Mouse (Mus musculus) stomach, postnatal 0 days (tissue): ENCODE measurements at regions not wholly inside any gene's neighbourhood (a gene's known extent, or its start where the extent isn't known, plus 50 kb on each side); places are given as distances from the start of the nearest gene placed in this dataset.

Source experiments
- ATAC-seq: fragments of 200-750 bp; cut with Nextera tagmentation; 2 replicates; pipeline ENCODE4 v1.8.0; 2017; ENCODE audit not compliant: low FRiP score, low TSS enrichment
- DNase-seq: peaks from one replicate; pipeline ENCODE4 v3.0.0-alpha.2; 2016; ENCODE audit warnings: low spot score
- H3K27ac ChIP-seq: fragments of 300-500 bp; sonication (generic); replicated peaks from 2 replicates; pipeline ENCODE4 v1.5.1; 2014; ENCODE audit warnings: mild to moderate bottlenecking, control low read depth
- H3K27me3 ChIP-seq: fragments of 300-500 bp; sonication (generic); 2 replicates; pipeline ENCODE4 v1.6.1; 2014; ENCODE audit warnings: low read length; ENCODE audit not compliant: control insufficient read depth, insufficient read depth
- H3K36me3 ChIP-seq: fragments of 300-500 bp; sonication (generic); 2 replicates; pipeline ENCODE4 v1.6.1; 2014; ENCODE audit warnings: low read length, mixed read lengths; ENCODE audit not compliant: control insufficient read depth, insufficient read depth
- H3K4me1 ChIP-seq: fragments of 300-500 bp; sonication (generic); replicated peaks from 2 replicates; pipeline ENCODE4 v1.6.1; 2014; ENCODE audit warnings: antibody characterized with exemption; ENCODE audit not compliant: control insufficient read depth, insufficient read depth
- H3K4me2 ChIP-seq: fragments of 300-500 bp; sonication (generic); replicated peaks from 2 replicates; pipeline ENCODE4 v1.6.1; 2014; ENCODE audit warnings: low read depth, mild to moderate bottlenecking, control low read depth, moderate library complexity
- H3K4me3 ChIP-seq: fragments of 300-500 bp; sonication (generic); 2 replicates; pipeline ENCODE4 v1.5.1; 2014; ENCODE audit warnings: low read depth, low read length, control low read depth
- H3K9ac ChIP-seq: fragments of 300-500 bp; sonication (generic); 2 replicates; pipeline ENCODE4 v1.6.1; 2014; ENCODE audit warnings: mild to moderate bottlenecking, low read length, control low read depth, mixed read lengths
- H3K9me3 ChIP-seq: fragments of 300-500 bp; sonication (generic); 2 replicates; pipeline ENCODE4 v1.6.1; 2016; ENCODE audit warnings: low read length; ENCODE audit not compliant: control insufficient read depth
- CTCF ChIP-seq: IDR thresholded peaks from 2 replicates; pipeline ENCODE4 v1.5.1; 2016; ENCODE audit warnings: antibody characterized with exemption, low read depth, mild to moderate bottlenecking, moderate library complexity
- EP300 ChIP-seq: optimal IDR thresholded peaks from 2 replicates; pipeline ENCODE3; 2016; ENCODE audit warnings: antibody characterized with exemption
- WGBS: fragments of 180-500 bp; shearing (Covaris S2); extraction: QIAGEN DNeasy Blood & Tissue Kit; methylation state at CpG from one replicate; pipeline ENCODE4 v1.1.7; 2014; 5-methylcytosine and 5-hydroxymethylcytosine counted together

- H3K4me3 ChIP-seq, result no peak overlapping the region
- H3K4me2 ChIP-seq, result no peak overlapping the region
- no peaks in the 10 kb centered on the region for H3K36me3 ChIP-seq
- TF ChIP-seq EP300 (no peak), CTCF (no peak)
- no peak overlapping the region for H3K9ac ChIP-seq
- no peaks in the 10 kb centered on the region for H3K27me3 ChIP-seq
- no peaks in the 10 kb centered on the region for H3K4me1 ChIP-seq
- H3K27ac ChIP-seq, result no peak overlapping the region
- ATAC-seq (no peak), DNase-seq (no peak)
- 89% methylated on average over 5 of the region's 5 CpGs for WGBS
- no peaks in the 10 kb centered on the region for H3K9me3 ChIP-seq
These were observed 149.5 kb downstream of the Irx5 start for GRCm38 (mm10) chr8:92506906-92507305.

GRCm38 (mm10) chr8:92515385-92515784 lies 158.0 kb downstream of the Irx5 start:
- no peak for DNase-seq
- TF ChIP-seq CTCF, result no peak
- TF ChIP-seq EP300, result no peak

GRCm38 (mm10) chr8:92518031-92518430 lies 156.1 kb upstream of the Irx6 start:
- 87% methylated on average over 8 of the region's 8 CpGs for WGBS

More at GRCm38 (mm10) chr8:92515385-92515784, 158.0 kb downstream of the Irx5 start:
- H3K4me2 ChIP-seq, result no peak overlapping the region
- H3K9me3 ChIP-seq, result no peaks in the 10 kb centered on the region
- no peaks in the 10 kb centered on the region for H3K4me1 ChIP-seq
- H3K9ac ChIP-seq, result no peak overlapping the region
- H3K4me3 ChIP-seq, result no peak overlapping the region
- H3K36me3 ChIP-seq, result no peaks in the 10 kb centered on the region
- WGBS, result 68% methylated on average over 2 of the region's 2 CpGs
- H3K27ac ChIP-seq, result no peak overlapping the region
- ATAC-seq, result no peak
- no peaks in the 10 kb centered on the region for H3K27me3 ChIP-seq

GRCm38 (mm10) chr8:92518486-92518885 lies 155.6 kb upstream of the Irx6 start:
- no peak overlapping the region for H3K4me3 ChIP-seq
- H3K9me3 ChIP-seq, result no peaks in the 10 kb centered on the region
- H3K4me2 ChIP-seq, result no peak overlapping the region
- 77% methylated on average over 3 of the region's 3 CpGs for WGBS
- no peaks in the 10 kb centered on the region for H3K4me1 ChIP-seq
- no peak overlapping the region for H3K9ac ChIP-seq
- no peaks in the 10 kb centered on the region for H3K36me3 ChIP-seq
- no peak for ATAC-seq
- H3K27me3 ChIP-seq, result no peaks in the 10 kb centered on the region
- no peak for DNase-seq
- TF ChIP-seq EP300, result no peak
- no peak for TF ChIP-seq CTCF
- no peak overlapping the region for H3K27ac ChIP-seq

More at GRCm38 (mm10) chr8:92518031-92518430, 156.1 kb upstream of the Irx6 start:
- TF ChIP-seq EP300 (no peak), CTCF (no peak)
- no peak for ATAC-seq
- H3K9ac ChIP-seq, result no peak overlapping the region
- H3K4me1 ChIP-seq, result no peaks in the 10 kb centered on the region
- no peaks in the 10 kb centered on the region for H3K9me3 ChIP-seq
- no peaks in the 10 kb centered on the region for H3K27me3 ChIP-seq
- no peak overlapping the region for H3K27ac ChIP-seq
- no peak for DNase-seq
- H3K4me2 ChIP-seq, result no peak overlapping the region
- H3K4me3 ChIP-seq, result no peak overlapping the region
- no peaks in the 10 kb centered on the region for H3K36me3 ChIP-seq

- no peak overlapping the region for H3K4me2 ChIP-seq
- H3K9ac ChIP-seq, result no peak overlapping the region
- no peaks in the 10 kb centered on the region for H3K4me1 ChIP-seq
- DNase-seq (no peak), ATAC-seq (no peak)
- H3K27ac ChIP-seq, result no peak overlapping the region
- no peaks in the 10 kb centered on the region for H3K27me3 ChIP-seq
- TF ChIP-seq EP300 (no peak), CTCF (no peak)
- H3K4me3 ChIP-seq, result no peak overlapping the region
- H3K36me3 ChIP-seq, result no peaks in the 10 kb centered on the region
- H3K9me3 ChIP-seq, result no peaks in the 10 kb centered on the region
- WGBS, result 48% methylated on average over 6 of the region's 6 CpGs
These were observed 151.6 kb upstream of the Irx6 start for GRCm38 (mm10) chr8:92522519-92522918.

GRCm38 (mm10) chr8:92529756-92530155 lies 144.3 kb upstream of the Irx6 start:
- H3K4me3 ChIP-seq, result no peak overlapping the region
- no peak overlapping the region for H3K9ac ChIP-seq
- H3K27me3 ChIP-seq, result no peaks in the 10 kb centered on the region
- WGBS, result 74% methylated on average over 11 of the region's 11 CpGs
- no peaks in the 10 kb centered on the region for H3K4me1 ChIP-seq
- H3K4me2 ChIP-seq, result no peak overlapping the region
- ATAC-seq, result no peak
- H3K36me3 ChIP-seq, result no peaks in the 10 kb centered on the region
- no peak for DNase-seq
- no peaks in the 10 kb centered on the region for H3K9me3 ChIP-seq
- no peak overlapping the region for H3K27ac ChIP-seq
- TF ChIP-seq EP300 (no peak), CTCF (no peak)

- 32% methylated on average over 2 of the region's 2 CpGs for WGBS
- no peak for ATAC-seq
These were observed 133.5 kb upstream of the Irx6 start for GRCm38 (mm10) chr8:92540636-92541035.

More at GRCm38 (mm10) chr8:92540636-92541035, 133.5 kb upstream of the Irx6 start:
- H3K9ac ChIP-seq, result no peak overlapping the region
- TF ChIP-seq EP300 (no peak), CTCF (no peak)
- no peak overlapping the region for H3K4me2 ChIP-seq
- H3K9me3 ChIP-seq, result no peaks in the 10 kb centered on the region
- H3K4me1 ChIP-seq, result no peaks in the 10 kb centered on the region
- no peaks in the 10 kb centered on the region for H3K36me3 ChIP-seq
- H3K4me3 ChIP-seq, result no peak overlapping the region
- no peak overlapping the region for H3K27ac ChIP-seq
- no peaks in the 10 kb centered on the region for H3K27me3 ChIP-seq
- no peak for DNase-seq
